Mouse (Mus musculus): ENCODE results near the gene Ap1ar. TPM values are rescaled to one million over a fixed set of nuclear protein-coding genes. Genes with fewer than 3 reads are reported as not detected.
A peak's percentile ranks its signal among the peaks of the same experiment; 100 is the strongest.

Gene Ap1ar
- polyA plus RNA-seq, 1 experiment, result 65.5 TPM

GRCm38 (mm10) chr3:127843941-127844327 is 6.6 kb upstream of the Ap1ar start:
- no peak overlapping the region for H3K27ac ChIP-seq (ENCODE audit: insufficient read depth, low read length)
- TF ChIP-seq CTCF (IDR thresholded peaks at IDR 0.05; ENCODE audit: extremely low read depth, insufficient read depth, low read length) (no peak), POLR2A (IDR thresholded peaks at IDR 0.05; ENCODE audit: extremely low read depth, insufficient read depth, low read length) (no peak)
- H3K4me3 ChIP-seq (ENCODE audit: insufficient read depth, low read length), result no peak overlapping the region

GRCm38 (mm10) chr3:127843324-127843940 is 6.1 kb upstream of the Ap1ar start:
- no peak for TF ChIP-seq CTCF (IDR thresholded peaks at IDR 0.05; ENCODE audit: extremely low read depth, insufficient read depth, low read length)
- TF ChIP-seq POLR2A (IDR thresholded peaks at IDR 0.05; ENCODE audit: extremely low read depth, insufficient read depth, low read length), result no peak

More at GRCm38 (mm10) chr3:127843941-127844327, 6.6 kb upstream of the Ap1ar start:
- no peaks in the 10 kb centered on the region for H3K4me1 ChIP-seq (ENCODE audit: control insufficient read depth, insufficient read depth, low read length)

GRCm38 (mm10) chr3:127841926-127842325 is 4.6 kb upstream of the Ap1ar start:
- H3K27ac ChIP-seq (ENCODE audit: insufficient read depth, low read length), result no peak overlapping the region
- no peak overlapping the region for H3K4me3 ChIP-seq (ENCODE audit: insufficient read depth, low read length)
- H3K4me1 ChIP-seq (ENCODE audit: control insufficient read depth, insufficient read depth, low read length), result no peaks in the 10 kb centered on the region
- TF ChIP-seq CTCF (IDR thresholded peaks at IDR 0.05; ENCODE audit: extremely low read depth, insufficient read depth, low read length), result no peak
- no peak for TF ChIP-seq POLR2A (IDR thresholded peaks at IDR 0.05; ENCODE audit: extremely low read depth, insufficient read depth, low read length)

More at GRCm38 (mm10) chr3:127843324-127843940, 6.1 kb upstream of the Ap1ar start:
- H3K27ac ChIP-seq (ENCODE audit: insufficient read depth, low read length), result no peak overlapping the region
- H3K4me1 ChIP-seq (ENCODE audit: control insufficient read depth, insufficient read depth, low read length), result no peaks in the 10 kb centered on the region
- H3K4me3 ChIP-seq (ENCODE audit: insufficient read depth, low read length), result no peak overlapping the region

GRCm38 (mm10) chr3:127837972-127838644 is 785 bp upstream of the Ap1ar start:
- TF ChIP-seq CTCF (IDR thresholded peaks at IDR 0.05; ENCODE audit: extremely low read depth, insufficient read depth, low read length) (no peak), POLR2A (IDR thresholded peaks at IDR 0.05; ENCODE audit: extremely low read depth, insufficient read depth, low read length) (no peak)
- Histone ChIP-seq H3K4me3 (ENCODE audit: insufficient read depth, low read length) (peak overlapping the region; percentile 55), H3K4me1 (ENCODE audit: control insufficient read depth, insufficient read depth, low read length) (peaks cover 3% of the 10 kb centered on the region), H3K27ac (ENCODE audit: insufficient read depth, low read length) (no peak overlapping the region)

GRCm38 (mm10) chr3:127836798-127837153 is 547 bp downstream of the Ap1ar start:
- H3K4me3 ChIP-seq (ENCODE audit: insufficient read depth, low read length), result peak overlapping the region; percentile 55
- H3K4me1 ChIP-seq (ENCODE audit: control insufficient read depth, insufficient read depth, low read length), result peaks cover 3% of the 10 kb centered on the region
- no peak for TF ChIP-seq POLR2A (IDR thresholded peaks at IDR 0.05; ENCODE audit: extremely low read depth, insufficient read depth, low read length)
- TF ChIP-seq CTCF (IDR thresholded peaks at IDR 0.05; ENCODE audit: extremely low read depth, insufficient read depth, low read length), result no peak
- no peak overlapping the region for H3K27ac ChIP-seq (ENCODE audit: insufficient read depth, low read length)

GRCm38 (mm10) chr3:127835594-127835993 is 1.7 kb downstream of the Ap1ar start:
- Histone ChIP-seq H3K27ac (ENCODE audit: insufficient read depth, low read length) (no peak overlapping the region), H3K4me1 (ENCODE audit: control insufficient read depth, insufficient read depth, low read length) (peaks cover 3% of the 10 kb centered on the region), H3K4me3 (ENCODE audit: insufficient read depth, low read length) (no peak overlapping the region)
- TF ChIP-seq CTCF (IDR thresholded peaks at IDR 0.05; ENCODE audit: extremely low read depth, insufficient read depth, low read length) (no peak), POLR2A (IDR thresholded peaks at IDR 0.05; ENCODE audit: extremely low read depth, insufficient read depth, low read length) (no peak)

GRCm38 (mm10) chr3:127834040-127834439 is 3.3 kb downstream of the Ap1ar start:
- no peak overlapping the region for H3K27ac ChIP-seq (ENCODE audit: insufficient read depth, low read length)
- H3K4me1 ChIP-seq (ENCODE audit: control insufficient read depth, insufficient read depth, low read length), result peaks cover 3% of the 10 kb centered on the region
- H3K4me3 ChIP-seq (ENCODE audit: insufficient read depth, low read length), result no peak overlapping the region
- no peak for TF ChIP-seq POLR2A (IDR thresholded peaks at IDR 0.05; ENCODE audit: extremely low read depth, insufficient read depth, low read length)
- TF ChIP-seq CTCF (IDR thresholded peaks at IDR 0.05; ENCODE audit: extremely low read depth, insufficient read depth, low read length), result no peak

GRCm38 (mm10) chr3:127831079-127831478 is 6.2 kb downstream of the Ap1ar start:
- Histone ChIP-seq H3K4me3 (ENCODE audit: insufficient read depth, low read length) (no peak overlapping the region), H3K4me1 (ENCODE audit: control insufficient read depth, insufficient read depth, low read length) (peaks cover 3% of the 10 kb centered on the region), H3K27ac (ENCODE audit: insufficient read depth, low read length) (no peak overlapping the region)
- no peak for TF ChIP-seq CTCF (IDR thresholded peaks at IDR 0.05; ENCODE audit: extremely low read depth, insufficient read depth, low read length)
- no peak for TF ChIP-seq POLR2A (IDR thresholded peaks at IDR 0.05; ENCODE audit: extremely low read depth, insufficient read depth, low read length)

- Histone ChIP-seq H3K4me3 (ENCODE audit: insufficient read depth, low read length) (no peak overlapping the region), H3K4me1 (ENCODE audit: control insufficient read depth, insufficient read depth, low read length) (no peaks in the 10 kb centered on the region; the same call in 1 of the 2 replicates), H3K27ac (ENCODE audit: insufficient read depth, low read length) (no peak overlapping the region)
- no peak for TF ChIP-seq CTCF (IDR thresholded peaks at IDR 0.05; ENCODE audit: extremely low read depth, insufficient read depth, low read length)
- no peak for TF ChIP-seq POLR2A (IDR thresholded peaks at IDR 0.05; ENCODE audit: extremely low read depth, insufficient read depth, low read length)
Observed at GRCm38 (mm10) chr3:127830183-127830582, 7.1 kb downstream of the Ap1ar start.

GRCm38 (mm10) chr3:127827123-127827522 is 10.2 kb downstream of the Ap1ar start:
- Histone ChIP-seq H3K4me3 (ENCODE audit: insufficient read depth, low read length) (no peak overlapping the region), H3K4me1 (ENCODE audit: control insufficient read depth, insufficient read depth, low read length) (no peaks in the 10 kb centered on the region; the same call in 1 of the 2 replicates), H3K27ac (ENCODE audit: insufficient read depth, low read length) (no peak overlapping the region)
- TF ChIP-seq POLR2A (IDR thresholded peaks at IDR 0.05; ENCODE audit: extremely low read depth, insufficient read depth, low read length), result no peak
- TF ChIP-seq CTCF (IDR thresholded peaks at IDR 0.05; ENCODE audit: extremely low read depth, insufficient read depth, low read length), result no peak

All from cortical plate, adult 2 months (tissue).